Mouse (Mus musculus) cerebellum, adult 9-10 months (tissue): ENCODE measurements around the gene Efhd2.

Experiments
- DNase-seq: peaks from one replicate; pipeline ENCODE4 v3.0.0; 2022

Gene Efhd2

GRCm38 (mm10) chr4:141879875-141880274, 5.2 kb upstream of the Efhd2 start:
- no peak for DNase-seq

- DNase-seq = no peak
Measured at GRCm38 (mm10) chr4:141879074-141879473, 4.4 kb upstream of the Efhd2 start.

GRCm38 (mm10) chr4:141878621-141879020, 3.9 kb upstream of the Efhd2 start:
- DNase-seq = no peak

- DNase-seq = no peak
Measured at GRCm38 (mm10) chr4:141875481-141876108, 875 bp upstream of the Efhd2 start.

DNA sequence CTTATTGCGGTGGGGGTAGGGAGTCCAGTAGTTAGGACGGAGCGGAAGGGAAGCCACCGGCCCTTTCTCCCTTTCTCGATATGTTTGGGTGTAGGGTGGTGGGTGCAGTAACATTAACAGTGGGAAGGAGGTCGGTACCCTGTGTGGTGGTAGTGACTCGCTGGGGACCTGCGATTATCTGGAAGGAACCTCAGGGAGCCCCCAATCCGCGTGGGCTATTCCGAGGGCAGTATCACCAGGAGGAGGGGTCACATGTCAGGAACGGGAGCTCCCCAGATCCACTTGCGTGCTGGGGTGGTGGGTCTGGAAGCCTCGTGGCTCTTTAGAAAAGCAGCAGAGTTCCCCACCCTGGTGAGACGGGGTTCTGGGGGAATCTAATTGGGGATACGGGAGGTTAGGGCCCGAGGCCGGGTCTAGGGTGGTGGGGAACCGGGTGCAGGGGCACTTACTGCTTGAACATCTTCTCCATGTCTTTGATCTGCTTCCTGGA, 564 bp downstream of the Efhd2 start:
- no peak for DNase-seq

- no peak for DNase-seq
Measured at GRCm38 (mm10) chr4:141872977-141873376, 1.7 kb downstream of the Efhd2 start.

GRCm38 (mm10) chr4:141871909-141872308, 2.8 kb downstream of the Efhd2 start:
- DNase-seq = peak; percentile 76

GRCm38 (mm10) chr4:141871333-141871725, 3.4 kb downstream of the Efhd2 start:
- no peak for DNase-seq

GRCm38 (mm10) chr4:141870666-141871332, 3.9 kb downstream of the Efhd2 start:
- peak; percentile 70 for DNase-seq

GRCm38 (mm10) chr4:141869436-141870215, 5.1 kb downstream of the Efhd2 start:
- DNase-seq = no peak

DNA sequence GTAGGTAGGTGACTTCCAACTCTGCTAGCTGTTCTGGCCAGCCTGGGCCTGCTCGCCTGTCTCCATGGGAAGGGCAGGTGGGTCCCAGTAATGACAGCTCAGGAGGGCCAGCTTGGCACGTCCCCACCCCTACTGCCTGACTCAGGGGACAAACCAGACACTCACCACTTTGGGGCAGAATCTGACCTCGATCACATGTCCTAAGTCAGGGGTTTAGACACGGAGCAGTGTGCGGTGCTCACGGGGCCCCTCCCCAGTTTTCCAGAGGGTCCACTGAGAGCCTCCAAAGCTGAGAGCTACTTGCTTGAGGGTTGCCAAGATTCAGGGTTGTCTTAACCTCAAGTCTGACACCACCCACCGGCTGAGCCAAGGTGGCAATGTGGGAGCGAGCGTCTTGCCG, 6.7 kb downstream of the Efhd2 start:
- DNase-seq = no peak

DNA sequence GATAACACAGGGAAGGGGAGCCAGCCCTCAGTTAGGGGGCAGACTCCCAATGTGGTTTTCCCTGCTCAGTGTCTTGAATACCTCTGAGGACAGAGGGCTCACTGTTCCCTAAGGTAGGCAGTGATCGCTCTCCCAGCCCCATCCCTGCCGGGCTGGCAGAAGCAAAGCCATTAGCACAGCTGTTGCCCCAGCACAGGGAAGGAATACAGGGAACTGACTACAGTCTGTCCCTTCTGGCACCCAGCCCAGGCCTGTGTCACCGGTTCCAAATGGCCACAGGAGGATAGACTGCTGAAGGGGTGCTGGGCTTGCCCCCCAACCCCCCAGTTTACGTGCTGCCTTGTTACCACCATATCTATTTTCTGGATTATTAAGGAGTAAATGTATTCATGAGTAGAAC, 7.2 kb downstream of the Efhd2 start:
- DNase-seq = no peak

DNA sequence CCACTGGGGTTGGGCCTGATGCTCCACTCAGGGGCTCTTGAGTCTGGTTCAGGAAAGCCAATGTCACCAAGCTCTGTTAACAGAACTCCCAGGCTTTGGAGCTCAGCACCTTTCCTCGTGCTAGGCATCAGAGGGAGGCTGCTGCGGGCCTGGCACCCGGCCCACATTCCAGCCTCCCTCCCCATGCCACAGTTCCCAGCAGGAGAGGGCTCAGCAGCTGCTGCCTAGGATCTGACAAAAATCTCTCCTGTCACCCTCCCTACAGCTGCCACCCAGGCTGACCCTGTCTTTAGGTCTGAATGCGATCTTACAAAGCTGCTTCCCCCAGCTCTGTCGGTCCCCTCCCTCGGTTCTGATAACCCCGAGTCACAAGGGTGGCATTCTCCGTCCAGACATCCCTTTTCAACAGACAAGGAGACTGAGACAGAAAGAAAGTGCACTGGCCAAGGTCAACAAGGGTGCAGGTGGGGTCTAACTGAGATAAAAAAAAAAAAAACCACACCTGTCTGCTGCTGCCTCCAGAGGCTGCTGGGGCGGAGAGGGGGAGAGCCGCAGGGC, 7.7 kb downstream of the Efhd2 start:
- DNase-seq = no peak

- DNase-seq = no peak
Measured at GRCm38 (mm10) chr4:141865600-141865999, 9.1 kb downstream of the Efhd2 start.

DNA sequence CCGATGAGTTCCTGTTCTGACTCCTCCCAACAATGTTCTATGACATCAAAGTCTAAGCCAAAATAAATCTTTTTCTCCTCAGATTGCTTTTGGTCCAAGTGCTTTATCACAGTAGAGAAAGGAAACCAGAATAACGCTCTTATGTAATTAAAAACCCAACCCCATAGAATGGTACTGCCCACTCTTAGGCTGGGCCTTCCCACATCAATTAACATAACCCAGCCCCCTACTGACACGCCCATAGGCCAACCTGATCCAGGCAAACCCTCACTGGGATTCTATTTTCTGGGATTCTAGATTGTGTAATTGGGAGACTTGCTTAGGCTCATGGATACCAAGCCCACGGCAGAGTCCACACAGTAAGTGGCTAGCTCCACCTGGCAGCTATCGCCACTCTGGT, 9.7 kb downstream of the Efhd2 start:
- no peak for DNase-seq

DNA sequence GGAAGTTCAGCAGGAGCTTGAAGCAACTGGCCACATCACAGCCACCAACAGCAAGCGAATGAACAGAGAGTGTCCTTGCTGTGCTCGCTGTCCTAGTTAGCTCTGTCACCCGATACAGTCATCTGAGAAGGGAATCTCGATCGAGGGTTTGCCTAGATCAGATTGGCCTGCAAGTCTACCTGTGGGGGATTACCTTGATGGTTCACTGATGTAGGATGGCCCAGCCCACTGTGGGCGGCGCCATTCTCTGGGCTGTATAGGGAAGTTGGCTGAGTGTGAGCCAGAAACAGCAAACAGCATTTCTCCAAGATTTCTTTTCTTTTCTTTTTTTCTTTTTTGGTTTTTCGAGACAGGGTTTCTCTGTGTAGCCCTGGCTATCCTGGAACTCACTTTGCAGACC, 10.2 kb downstream of the Efhd2 start:
- DNase-seq = no peak

- no peak for DNase-seq
Measured at GRCm38 (mm10) chr4:141863726-141864280, 10.9 kb downstream of the Efhd2 start.

DNA sequence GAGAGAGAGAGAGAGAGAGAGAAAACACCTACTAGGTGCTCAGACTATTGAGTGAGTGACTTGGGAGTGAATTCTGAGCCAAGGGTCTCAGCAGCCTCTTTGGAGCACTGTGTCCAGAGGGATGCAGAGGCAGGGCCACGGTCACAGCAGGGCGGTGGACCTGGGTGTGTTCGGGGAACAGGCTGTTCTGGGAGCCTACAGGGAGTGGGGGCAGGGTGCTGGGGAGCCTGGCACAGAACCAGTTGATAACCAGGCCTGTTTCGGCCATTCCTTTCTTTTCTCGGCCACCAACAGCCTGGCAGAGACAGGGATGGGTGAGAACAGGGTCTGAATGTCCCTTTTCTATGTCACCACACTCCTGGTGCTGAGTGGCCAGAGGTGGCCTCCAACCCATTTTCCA, 11.9 kb downstream of the Efhd2 start:
- no peak for DNase-seq

DNA sequence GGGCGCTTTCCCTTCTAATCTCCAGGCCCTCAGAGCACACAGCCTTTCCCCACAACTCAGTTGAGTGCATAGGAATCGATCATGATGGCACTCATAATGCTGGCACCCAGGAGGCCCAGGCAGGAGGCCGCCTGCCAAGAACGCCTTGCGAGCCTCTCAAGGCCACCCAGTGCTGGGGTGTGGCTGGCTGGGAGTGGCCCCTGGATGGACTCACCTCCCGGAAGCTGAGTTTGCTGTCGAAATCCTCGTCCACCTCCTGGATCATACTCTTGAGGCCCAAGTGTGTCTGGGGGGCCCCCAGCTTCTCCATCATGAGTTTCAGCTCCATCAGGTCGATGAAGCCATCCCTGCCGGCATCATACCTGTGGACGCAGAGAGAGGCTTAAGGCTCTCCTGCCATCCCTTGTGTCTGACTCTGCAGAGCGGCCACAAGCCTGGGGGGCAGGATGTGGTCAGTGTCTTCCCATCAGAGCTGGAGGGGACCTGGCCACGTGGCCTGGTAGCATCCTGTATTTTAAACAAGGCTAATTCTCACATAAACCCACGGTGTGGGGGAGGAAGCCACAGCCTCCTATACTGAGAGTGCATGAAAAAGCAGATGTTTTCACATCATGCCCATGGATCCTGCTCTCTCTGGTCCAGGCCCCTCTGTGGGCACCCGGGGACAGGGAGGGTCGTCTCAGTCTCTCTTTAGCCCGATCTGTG, 13.0 kb downstream of the Efhd2 start:
- DNase-seq = no peak

DNA sequence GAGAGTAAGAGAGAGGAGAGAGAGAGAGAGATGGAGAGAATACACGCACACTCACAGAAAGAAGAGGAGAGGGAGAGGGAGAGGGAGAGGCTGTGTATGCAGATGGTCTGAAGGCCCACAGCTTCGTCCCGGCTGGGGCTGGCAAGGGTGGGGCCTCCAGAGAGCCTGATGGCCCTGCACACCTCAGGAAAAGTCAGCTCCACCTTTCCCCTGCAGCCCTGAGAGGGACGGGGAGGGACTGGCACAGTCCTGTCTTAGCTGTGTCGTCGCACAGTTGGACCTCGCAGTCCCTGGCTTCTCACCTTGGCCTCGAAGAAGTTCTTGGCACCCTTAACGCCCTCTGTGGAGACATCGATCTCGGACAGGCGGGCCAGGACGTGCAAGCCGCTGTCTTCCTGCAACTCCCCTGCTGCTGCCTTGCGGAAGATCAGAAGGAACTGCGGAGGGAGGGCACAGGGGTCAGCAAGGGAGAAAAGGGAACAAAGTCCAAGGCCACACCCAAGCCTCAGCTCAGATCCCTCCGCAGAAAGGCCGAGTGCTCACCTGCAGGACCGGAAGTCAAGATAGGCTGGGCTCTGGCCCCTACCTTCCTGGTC, 14.4 kb downstream of the Efhd2 start:
- no peak for DNase-seq

DNA sequence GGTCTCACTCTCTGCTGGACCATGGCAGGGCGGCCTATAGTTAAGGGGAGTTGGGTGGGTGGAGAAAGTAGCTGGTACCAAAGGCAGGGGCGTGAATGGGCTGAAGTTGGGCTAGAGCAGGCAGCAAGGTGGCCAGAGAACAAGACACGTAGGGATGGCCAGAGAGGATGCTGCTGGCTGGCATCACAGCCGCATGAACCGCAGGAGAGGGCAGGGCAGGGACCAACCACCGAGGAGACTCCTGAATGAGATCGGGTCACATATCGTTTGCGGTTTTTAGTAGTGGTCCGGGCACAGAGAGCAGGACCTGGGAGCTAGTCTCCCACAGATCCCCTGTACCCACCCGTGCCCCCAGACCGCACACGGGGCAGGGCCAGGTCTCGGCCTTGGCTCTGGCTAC, 15.4 kb downstream of the Efhd2 start:
- DNase-seq = no peak

- no peak for DNase-seq
Measured at GRCm38 (mm10) chr4:141858501-141858900, 16.2 kb downstream of the Efhd2 start.
